Mouse (Mus musculus) heart, embryonic 11.5 days (tissue): ENCODE data around the gene Chat. TPM values are rescaled to one million over a fixed set of nuclear protein-coding genes. Genes with fewer than 3 reads are reported as not detected.

Experiments used
- ATAC-seq: fragments of 200-750 bp; cut with Nextera tagmentation; replicated peaks from 2 replicates; pipeline ENCODE4 v1.8.0; 2017; ENCODE audit warnings: moderate library complexity; ENCODE audit not compliant: insufficient number of reproducible peaks, low FRiP score, low TSS enrichment
- H3K27ac ChIP-seq: fragments of 300-500 bp; sonication (generic); 2 replicates; pipeline ENCODE4 v1.5.1; 2014; ENCODE audit warnings: mild to moderate bottlenecking, low read depth, low read length
- H3K27me3 ChIP-seq: fragments of 300-500 bp; sonication (generic); 2 replicates; pipeline ENCODE4 v1.6.1; 2014; ENCODE audit warnings: mild to moderate bottlenecking, low read length, mixed read lengths; ENCODE audit not compliant: control insufficient read depth, insufficient read depth
- H3K36me3 ChIP-seq: fragments of 300-500 bp; sonication (generic); 2 replicates; pipeline ENCODE4 v1.6.1; 2014; ENCODE audit warnings: mild to moderate bottlenecking, low read length, moderate library complexity, mixed read lengths; ENCODE audit not compliant: control insufficient read depth, insufficient read depth
- H3K4me1 ChIP-seq: fragments of 300-500 bp; sonication (generic); 2 replicates; pipeline ENCODE4 v1.6.1; 2014; ENCODE audit warnings: low read length; ENCODE audit not compliant: control insufficient read depth, insufficient read depth
- H3K4me2 ChIP-seq: fragments of 300-500 bp; sonication (generic); 2 replicates; pipeline ENCODE4 v1.6.1; 2014; ENCODE audit warnings: mild to moderate bottlenecking, moderate library complexity
- H3K4me3 ChIP-seq: fragments of 300-500 bp; sonication (generic); 2 replicates; pipeline ENCODE4 v1.5.1; 2014; ENCODE audit warnings: low read depth, low read length
- H3K9ac ChIP-seq: fragments of 300-500 bp; sonication (generic); 2 replicates; pipeline ENCODE4 v1.6.1; 2014; ENCODE audit warnings: mild to moderate bottlenecking, low read depth, low read length, moderate library complexity
- H3K9me3 ChIP-seq: fragments of 300-500 bp; sonication (generic); replicated peaks from 2 replicates; pipeline ENCODE4 v1.6.1; 2016; ENCODE audit warnings: low read length; ENCODE audit not compliant: control insufficient read depth
- WGBS: fragments of 180-500 bp; shearing (Covaris S2); extraction: QIAGEN DNeasy Blood & Tissue Kit; methylation state at CpG from one replicate; pipeline ENCODE4 v1.1.7; 2014; ENCODE audit not compliant: insufficient replicate concordance; 5-methylcytosine and 5-hydroxymethylcytosine counted together
- polyA plus RNA-seq: library from polyadenylated mRNA; unstranded; fragments of >200 nt; fragmentation: Nextera tagmentation; extraction: Ambion mirVana; gene quantifications from 2 replicates; pipeline ENCODE4 v1.2.1, GENCODE M21; 2014

Gene Chat
- polyA plus RNA-seq, 1 experiment from 2014 or later = not detected

- H3K9me3 ChIP-seq = no peaks in the 10 kb centered on the region
- no peak overlapping the region for H3K27ac ChIP-seq
- ATAC-seq = no peak
- H3K4me1 ChIP-seq = peaks cover 9% of the 10 kb centered on the region; the same call in 1 of the 2 replicates
- peaks cover 28% of the 10 kb centered on the region for H3K27me3 ChIP-seq
- no peak overlapping the region for H3K9ac ChIP-seq
- H3K36me3 ChIP-seq = no peaks in the 10 kb centered on the region
- no peak overlapping the region for H3K4me3 ChIP-seq
- WGBS = 34% methylated on average over 15 of the region's 15 CpGs
- H3K4me2 ChIP-seq = no peak overlapping the region
Measured at GRCm38 (mm10) chr14:32381619-32382018, 84.2 kb downstream of the Chat start.

- peaks cover 28% of the 10 kb centered on the region for H3K27me3 ChIP-seq
- H3K4me2 ChIP-seq = no peak overlapping the region; the same call in 1 of the 2 replicates
- H3K4me3 ChIP-seq = no peak overlapping the region
- no peak overlapping the region for H3K9ac ChIP-seq
- H3K9me3 ChIP-seq = no peaks in the 10 kb centered on the region
- no peak for ATAC-seq
- 18% methylated on average over 7 of the region's 7 CpGs for WGBS
- H3K27ac ChIP-seq = no peak overlapping the region
- no peaks in the 10 kb centered on the region for H3K36me3 ChIP-seq
- H3K4me1 ChIP-seq = peaks cover 9% of the 10 kb centered on the region; the same call in 1 of the 2 replicates
Measured at GRCm38 (mm10) chr14:32381066-32381465, 84.7 kb downstream of the Chat start.

- no peaks in the 10 kb centered on the region for H3K9me3 ChIP-seq
- peaks cover 23% of the 10 kb centered on the region for H3K27me3 ChIP-seq
- no peak overlapping the region for H3K4me3 ChIP-seq
- 31% methylated on average over 3 of the region's 3 CpGs for WGBS
- H3K4me1 ChIP-seq = peaks cover 9% of the 10 kb centered on the region; the same call in 1 of the 2 replicates
- H3K36me3 ChIP-seq = no peaks in the 10 kb centered on the region
- no peak overlapping the region for H3K4me2 ChIP-seq
- H3K27ac ChIP-seq = no peak overlapping the region
- no peak overlapping the region for H3K9ac ChIP-seq
- ATAC-seq = no peak
Measured at GRCm38 (mm10) chr14:32380099-32380480, 85.7 kb downstream of the Chat start.

- H3K4me3 ChIP-seq = no peak overlapping the region
- 15% methylated on average over 22 of the region's 22 CpGs for WGBS
- peaks cover 23% of the 10 kb centered on the region for H3K27me3 ChIP-seq
- H3K4me1 ChIP-seq = peaks cover 9% of the 10 kb centered on the region; the same call in 1 of the 2 replicates
- no peak overlapping the region for H3K4me2 ChIP-seq
- H3K9me3 ChIP-seq = no peaks in the 10 kb centered on the region
- no peak overlapping the region for H3K9ac ChIP-seq
- ATAC-seq = no peak
- H3K27ac ChIP-seq = no peak overlapping the region
- no peaks in the 10 kb centered on the region for H3K36me3 ChIP-seq
Measured at GRCm38 (mm10) chr14:32379395-32380098, 86.2 kb downstream of the Chat start.

GRCm38 (mm10) chr14:32372510-32372909 is 93.3 kb downstream of the Chat start:
- ATAC-seq = no peak
- H3K36me3 ChIP-seq = no peaks in the 10 kb centered on the region

GRCm38 (mm10) chr14:32369756-32370155 is 96.0 kb downstream of the Chat start:
- no peak overlapping the region for H3K4me2 ChIP-seq
- H3K4me3 ChIP-seq = no peak overlapping the region
- no peak overlapping the region for H3K27ac ChIP-seq
- no peak overlapping the region for H3K9ac ChIP-seq
- H3K9me3 ChIP-seq = no peaks in the 10 kb centered on the region
- no peaks in the 10 kb centered on the region for H3K27me3 ChIP-seq
- no peaks in the 10 kb centered on the region for H3K36me3 ChIP-seq
- no peaks in the 10 kb centered on the region for H3K4me1 ChIP-seq
- WGBS = 70% methylated on average over 7 of the region's 7 CpGs
- ATAC-seq = no peak

More at GRCm38 (mm10) chr14:32372510-32372909, 93.3 kb downstream of the Chat start:
- Histone ChIP-seq H3K9me3 (no peaks in the 10 kb centered on the region), H3K4me3 (no peak overlapping the region), H3K4me2 (no peak overlapping the region), H3K4me1 (no peaks in the 10 kb centered on the region), H3K27me3 (no peaks in the 10 kb centered on the region), H3K27ac (no peak overlapping the region), H3K9ac (no peak overlapping the region)
- WGBS = 82% methylated on average over 2 of the region's 2 CpGs

GRCm38 (mm10) chr14:32364359-32364758 is 101.4 kb downstream of the Chat start:
- H3K4me3 ChIP-seq = no peak overlapping the region
- H3K27ac ChIP-seq = no peak overlapping the region
- H3K4me2 ChIP-seq = no peak overlapping the region
- 51% methylated on average over 7 of the region's 7 CpGs for WGBS
- H3K9me3 ChIP-seq = no peaks in the 10 kb centered on the region; the same call in 1 of the 2 replicates
- no peaks in the 10 kb centered on the region for H3K4me1 ChIP-seq
- H3K9ac ChIP-seq = no peak overlapping the region
- H3K27me3 ChIP-seq = no peaks in the 10 kb centered on the region
- ATAC-seq = no peak
- no peaks in the 10 kb centered on the region for H3K36me3 ChIP-seq
